Mouse (Mus musculus) frontal cortex, adult 2 months (tissue): ENCODE data around the gene Rad9a. TPM values are rescaled to one million over a fixed set of nuclear protein-coding genes. Genes with fewer than 3 reads are reported as not detected.

ENCODE experiments used
- DNase-seq, 2 experiments: peaks; one replicate each; pipeline ENCODE4 v3.0.0; 2022; ENCODE audit warnings: low spot score in 1 of 2; ENCODE audit errors: extremely low spot score in 1 of 2
- polyA plus RNA-seq: library from polyadenylated mRNA; depleted of rRNA; stranded (reverse); fragments of >200 nt; gene quantifications from 2 replicates; pipeline ENCODE4 v1.2.3, GENCODE M21; 2012

Gene Rad9a
- polyA plus RNA-seq, 1 experiment: 19.3 TPM

- DNase-seq: no peak
Measured at GRCm38 (mm10) chr19:4194776-4195650, 6.4 kb downstream of the Rad9a start.

- DNase-seq: no peak
Measured at GRCm38 (mm10) chr19:4194021-4194724, 7.3 kb downstream of the Rad9a start.

DNA sequence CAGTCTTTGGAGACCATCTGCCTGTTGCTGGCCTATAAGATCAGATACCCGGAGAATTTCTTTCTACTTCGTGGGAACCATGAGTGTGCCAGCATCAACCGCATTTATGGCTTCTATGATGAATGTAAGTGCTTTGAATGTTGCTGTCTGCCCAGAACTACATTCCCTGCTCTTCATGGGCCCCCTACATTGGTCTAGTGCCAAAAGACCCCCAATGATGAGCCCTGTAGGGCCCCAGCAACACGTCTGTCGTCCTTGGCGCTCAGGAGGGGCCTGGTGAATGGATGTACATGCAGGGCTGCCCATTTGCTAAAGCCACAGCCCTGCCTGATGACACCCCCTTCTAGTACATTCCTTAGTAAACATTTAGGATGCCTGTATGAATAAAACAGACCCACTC, 8.3 kb downstream of the Rad9a start:
- DNase-seq: no peak

DNA sequence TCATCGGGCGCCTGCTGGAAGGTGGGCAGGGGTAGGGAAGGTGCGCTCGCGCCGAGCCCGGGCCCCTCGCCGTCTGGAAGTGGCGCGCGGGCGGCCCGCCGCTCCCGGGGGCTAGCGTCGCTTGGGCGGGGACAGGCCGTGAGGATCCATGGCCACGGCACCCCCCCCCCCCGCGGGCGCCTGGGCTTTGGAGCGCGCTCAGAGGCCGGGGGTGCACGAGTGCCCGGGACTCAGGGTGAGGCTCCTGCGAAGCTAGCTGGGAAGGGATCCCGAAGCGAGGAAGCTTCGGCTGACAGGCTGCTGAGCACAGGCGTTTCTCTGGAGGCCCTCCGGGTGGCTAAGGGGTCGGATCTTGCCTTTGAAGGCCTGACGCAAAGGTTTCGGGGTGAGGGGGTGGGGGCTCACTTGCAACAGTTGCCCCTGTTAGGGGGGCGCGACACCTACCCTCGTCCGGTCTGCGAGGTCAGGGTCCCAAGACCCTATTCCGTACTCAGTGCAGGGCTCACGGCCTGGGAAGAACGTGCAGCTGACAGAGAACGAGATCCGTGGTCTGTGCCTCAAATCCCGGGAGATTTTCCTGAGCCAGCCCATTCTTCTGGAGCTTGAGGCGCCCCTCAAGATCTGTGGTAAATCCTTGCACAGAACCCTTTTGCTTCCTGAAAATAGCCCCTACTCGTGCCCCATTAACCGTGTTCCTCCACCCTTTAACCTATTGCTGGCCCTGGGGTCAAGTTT, 9.0 kb downstream of the Rad9a start:
- no peak for DNase-seq

DNA sequence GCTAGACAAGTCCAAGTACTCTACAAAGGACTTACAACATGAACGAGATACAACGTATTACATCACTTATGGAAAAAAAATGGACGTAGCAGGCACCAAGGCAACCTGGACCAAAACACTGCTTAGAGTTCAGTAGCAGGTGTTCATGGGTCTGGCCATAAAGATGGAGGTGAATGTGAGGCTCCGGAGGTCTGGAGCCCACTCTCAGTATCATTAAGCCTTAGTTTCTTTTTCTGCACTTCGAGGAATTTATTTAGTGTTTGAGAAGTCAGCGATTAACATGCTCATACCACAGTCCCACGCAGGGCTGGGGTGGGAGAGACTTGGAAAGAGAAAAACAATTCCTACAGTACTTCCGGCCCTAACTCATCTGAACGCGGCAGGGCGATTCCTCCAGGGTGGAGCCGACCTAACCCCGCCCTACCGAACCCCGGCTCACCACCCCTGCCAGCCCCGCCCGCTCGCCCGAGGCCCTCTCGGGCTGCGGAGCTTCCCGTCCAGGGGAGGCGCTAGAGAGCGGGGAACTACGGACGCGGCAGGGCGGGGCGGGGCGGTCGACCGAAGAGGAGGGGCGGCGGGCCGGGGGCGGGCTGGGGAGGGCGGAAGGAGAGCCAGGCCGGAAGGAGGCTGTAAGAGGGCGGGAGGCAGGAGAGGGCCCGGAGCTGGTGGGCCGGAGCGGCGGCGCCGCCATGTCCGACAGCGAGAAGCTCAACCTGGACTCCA, 9.8 kb downstream of the Rad9a start, which contains the start of gene Ppp1ca:
Gene Ppp1ca (plus strand): TSS at position 538 of the 723 bp plus-strand sequence.
- peak; percentile 77 to 95 for DNase-seq

- DNase-seq: no peak
Measured at GRCm38 (mm10) chr19:4190831-4191334, 10.6 kb downstream of the Rad9a start, which contains the start of gene Tbc1d10c. Gene Tbc1d10c, minus strand, starts transcription at chr19:4191284.

DNA sequence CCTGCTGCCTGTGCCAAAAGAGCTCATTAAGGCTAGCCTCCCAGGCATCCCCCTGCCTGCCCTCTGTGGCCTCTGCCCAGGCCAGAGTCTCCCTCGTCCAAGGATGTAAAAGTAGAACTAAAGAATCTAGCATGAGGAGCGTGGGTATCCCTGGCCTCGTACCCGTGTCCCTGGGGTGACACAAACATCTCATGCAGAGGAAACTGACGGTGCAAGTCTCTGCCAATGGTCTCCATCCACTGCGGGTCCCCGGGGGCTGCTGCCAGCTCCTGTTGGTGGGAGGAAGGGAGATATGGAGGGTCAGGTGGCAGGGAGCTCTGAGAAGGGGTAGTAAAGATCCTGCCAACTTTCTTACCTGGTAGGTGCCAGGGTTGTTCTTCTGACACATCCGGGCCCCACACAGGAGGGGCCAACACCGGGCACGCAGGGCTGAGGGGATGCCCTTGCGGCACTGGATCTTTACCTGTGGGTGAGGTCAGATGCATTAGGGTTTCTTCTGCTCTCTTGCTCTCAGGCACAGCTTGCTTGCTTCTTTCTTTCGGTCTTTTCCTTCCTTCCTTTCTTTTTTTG, 12.3 kb downstream of the Rad9a start:
- DNase-seq: no peak

GRCm38 (mm10) chr19:4187303-4187702, 14.2 kb downstream of the Rad9a start:
- DNase-seq: no peak

DNA sequence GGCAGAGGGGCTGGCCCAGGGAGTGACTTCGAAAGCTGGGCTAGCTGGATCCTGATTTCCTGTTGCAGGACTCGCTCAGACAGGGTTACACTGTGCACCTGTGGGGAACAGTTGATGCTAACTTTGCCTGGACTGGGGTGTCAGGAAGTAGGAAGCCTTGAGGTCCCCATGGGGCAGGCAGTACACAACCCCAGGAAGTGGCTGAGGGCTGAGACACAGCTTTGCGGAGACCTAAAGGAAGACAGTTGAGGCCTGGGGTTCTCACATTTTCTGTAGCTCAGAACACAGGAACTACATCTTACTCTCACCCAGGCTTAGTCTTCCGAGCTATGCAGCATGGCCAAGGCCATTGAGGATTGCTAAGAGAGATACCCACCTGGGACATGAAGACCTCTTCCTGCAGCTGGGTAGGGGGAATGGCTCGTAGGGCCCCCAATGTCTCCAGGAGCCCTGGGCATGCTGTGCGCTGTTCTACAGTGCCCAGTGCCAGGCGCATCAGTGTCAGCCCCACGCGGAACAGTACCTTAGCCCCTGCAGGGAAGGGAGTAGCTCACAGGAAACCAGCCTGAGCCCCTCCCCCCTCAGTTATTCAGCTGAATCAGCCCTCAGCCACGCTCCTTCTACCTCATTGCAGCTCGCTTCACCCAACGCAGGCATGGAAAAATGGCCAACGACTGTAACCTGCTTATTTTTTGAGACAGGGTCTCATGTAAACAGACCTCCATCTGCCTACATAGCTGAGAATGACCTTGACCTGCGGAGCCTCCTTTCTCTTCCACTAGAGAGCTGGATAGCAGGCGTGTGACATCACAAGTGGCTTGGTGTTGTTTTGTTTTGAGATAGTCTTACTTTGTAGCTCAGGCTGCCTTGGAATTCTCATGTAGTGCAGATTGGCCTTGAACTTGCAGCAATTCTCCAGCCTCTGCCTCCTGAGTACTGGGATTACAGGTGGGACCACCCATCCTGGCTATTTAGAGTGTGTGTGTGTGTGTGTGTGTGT, 16.2 kb downstream of the Rad9a start:
- DNase-seq: no peak

GRCm38 (mm10) chr19:4183689-4184088, 17.8 kb downstream of the Rad9a start:
- no peak for DNase-seq

GRCm38 (mm10) chr19:4181892-4182291, 19.6 kb downstream of the Rad9a start:
- DNase-seq: peak; percentile 61 to 86

GRCm38 (mm10) chr19:4180411-4180810, 21.1 kb downstream of the Rad9a start:
- DNase-seq: no peak

DNA sequence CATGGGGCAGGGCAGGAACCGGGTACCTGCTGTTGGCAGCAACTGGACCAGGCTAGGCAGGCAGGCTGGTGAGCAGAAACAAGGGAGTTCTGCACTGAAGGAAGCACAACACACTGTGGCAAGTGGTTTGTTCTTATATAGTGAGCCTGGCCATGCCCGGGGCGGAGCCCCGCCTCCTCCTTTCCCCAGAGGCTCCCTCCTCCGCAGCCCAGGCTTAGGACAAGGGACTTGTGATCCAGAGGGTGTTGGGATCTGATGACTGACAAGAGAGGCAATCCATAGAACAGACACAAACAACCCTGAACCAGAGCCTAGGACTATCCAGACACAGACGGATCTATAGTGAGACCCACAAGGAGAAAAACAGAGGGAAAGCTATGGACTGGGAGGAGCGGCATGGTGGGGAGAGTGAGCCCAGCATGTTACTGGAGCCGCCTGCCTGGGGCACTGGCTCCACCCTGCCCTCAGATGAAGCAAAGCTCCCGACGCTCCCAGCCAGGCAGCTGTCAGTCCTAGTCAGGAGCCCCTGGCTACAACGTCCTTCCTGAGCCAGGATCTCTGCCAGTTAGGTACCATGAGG, 26.0 kb downstream of the Rad9a start, which contains the start of gene Carns1:
Gene Carns1 (minus strand): TSS at position 112 of the 580 bp plus-strand sequence.
- no peak for DNase-seq

DNA sequence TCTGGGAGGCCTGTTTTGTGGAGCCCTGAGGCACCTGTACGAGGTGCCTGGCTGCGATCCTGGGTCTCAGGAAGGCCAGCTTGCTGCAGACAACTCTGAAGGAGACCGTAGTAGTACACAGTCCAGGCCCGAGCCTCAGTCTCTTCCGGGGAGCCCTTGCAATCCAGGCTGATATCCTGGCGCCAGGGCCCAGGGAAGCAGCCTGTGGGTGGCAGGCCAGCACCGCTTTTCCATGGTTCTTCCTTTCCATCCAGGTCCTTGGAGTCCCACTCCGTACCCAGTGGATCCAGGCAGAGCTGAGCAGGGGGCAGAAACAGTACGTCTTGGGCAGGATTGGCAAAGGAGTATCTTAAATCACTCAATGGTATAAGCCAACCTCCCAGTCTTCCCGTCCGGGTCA, 28.5 kb downstream of the Rad9a start:
- no peak for DNase-seq

DNA sequence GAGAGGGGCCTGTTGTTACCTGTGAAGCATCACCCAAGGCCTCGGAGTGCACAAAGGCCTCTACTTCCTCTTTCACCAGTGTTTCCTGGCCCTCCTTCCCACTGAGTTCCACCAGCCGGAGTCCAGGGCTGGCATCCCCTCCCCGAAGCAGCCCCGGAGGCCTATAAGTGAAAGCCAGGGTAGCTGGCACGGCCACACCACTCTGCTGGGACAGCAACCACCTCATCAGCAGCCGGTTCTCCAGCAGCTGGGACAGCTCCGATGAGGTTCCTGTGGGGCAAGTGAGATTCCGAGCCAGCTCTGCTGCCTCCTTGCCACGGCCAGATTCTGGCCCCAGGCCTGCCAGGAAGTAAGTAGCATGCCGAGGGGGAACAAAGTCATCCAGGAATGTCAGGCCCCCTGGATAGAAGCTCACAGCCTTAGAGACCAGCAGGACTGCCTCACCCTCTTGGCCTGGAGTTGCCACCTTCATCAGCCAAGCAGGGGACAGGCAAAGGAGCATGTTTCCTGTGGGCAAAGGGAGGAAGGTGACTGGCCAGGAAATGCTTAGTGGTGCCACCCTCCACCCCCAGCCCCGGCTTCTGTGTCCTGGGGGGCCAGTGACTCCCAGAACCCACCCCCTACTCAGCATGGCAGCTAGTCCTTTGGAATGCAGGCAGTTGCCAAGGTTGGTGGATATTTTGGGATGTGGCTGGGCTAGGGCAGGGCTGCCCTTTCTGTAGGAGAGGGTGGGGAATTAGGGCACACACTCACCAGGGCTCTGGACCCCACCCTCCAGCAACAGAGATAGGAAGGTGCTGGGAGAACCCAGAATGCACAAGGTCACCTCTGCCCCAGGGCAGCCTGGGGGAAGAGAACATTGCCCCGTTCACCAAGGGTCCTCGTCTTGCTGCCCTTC, 29.8 kb downstream of the Rad9a start:
- no peak for DNase-seq

- DNase-seq: no peak
Measured at GRCm38 (mm10) chr19:4170723-4171392, 30.6 kb downstream of the Rad9a start.

GRCm38 (mm10) chr19:4169810-4170209, 31.7 kb downstream of the Rad9a start:
- no peak for DNase-seq
